Mouse (Mus musculus): ENCODE results near the gene Efcab11. TPM values are rescaled to one million over a fixed set of nuclear protein-coding genes. Genes with fewer than 3 reads are reported as not detected.

Gene Efcab11
- total and polyA plus RNA-seq, 3 experiments, result 7.9 to 12.2 (median 8.0) TPM

DNA sequence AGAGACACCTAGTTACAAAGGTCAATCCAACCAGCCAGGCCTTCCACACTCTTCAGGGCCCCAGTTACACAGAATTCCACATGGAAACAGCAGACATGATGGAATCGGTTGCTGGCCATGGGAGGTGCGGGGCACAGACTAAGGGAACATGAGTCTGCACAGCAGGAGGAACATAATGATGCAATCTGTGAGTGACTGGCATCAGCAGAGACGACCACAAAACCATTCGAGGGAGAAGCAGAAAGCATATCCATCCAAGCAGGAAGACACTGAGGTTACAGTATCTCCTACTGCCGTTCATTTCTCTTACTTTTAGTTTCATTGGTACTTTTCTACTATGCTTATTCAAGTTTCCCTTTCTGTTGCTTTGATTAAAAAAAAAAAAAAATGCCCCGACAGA lies 9.6 kb downstream of the Efcab11 start:
- dilution Hi-C loops (cut with MboI; ENCODE audit: extremely low pct_ligation_motif_present, extremely low pct_unique_long_range_greater_than_20kb, low sequenced_read_pairs) (no loop called here), in situ Hi-C loops (cut with MboI; ENCODE audit: low pct_ligation_motif_present, low pct_unique_long_range_greater_than_20kb, low sequenced_read_pairs) (loop anchor here (25.0 kb wide), 1 partner anchor 787 kb away; no protein-coding TSS in a partner anchor)
- Histone ChIP-seq H3K27me3 (replicated peaks) (no peaks in the 10 kb centered on the region), H3K4me2 (ENCODE audit: insufficient read depth, low read depth, poor library complexity, severe bottlenecking) (no peak overlapping the region; the same call in 1 of the 2 replicates), H3K27ac (ENCODE audit: insufficient read depth, low read depth) (peak overlapping the region; percentile 71; the same call in 1 of the 2 replicates), H3K79me2 (replicated peaks; ENCODE audit: control insufficient read depth, extremely low read depth, insufficient read depth, poor library complexity, severe bottlenecking) (no peaks in the 10 kb centered on the region), H3K9me3 (replicated peaks; ENCODE audit: low read length) (no peaks in the 10 kb centered on the region), H3K4me3 (replicated peaks in 1 of 3; ENCODE audit: low read depth in 2 of 3, low read length in 2 of 3, poor library complexity in 1 of 3) (no peak overlapping the region), H3K36me3 (replicated peaks in 1 of 2; ENCODE audit: control insufficient read depth in 1 of 2, insufficient read depth in 1 of 2, low read length in 1 of 2) (peaks cover 0 to 19% of the 10 kb centered on the region in 2 experiments), H3K4me1 (ENCODE audit: control insufficient read depth in 1 of 2, insufficient read depth in 2 of 2) (peaks cover 17 to 30% of the 10 kb centered on the region in 2 experiments), H3K9ac (ENCODE audit: insufficient read depth, low read depth) (peak overlapping the region; percentile 56; the same call in 1 of the 2 replicates)
- DNase-seq (ENCODE audit: extremely low read depth), result peak; percentile 91
- TF ChIP-seq CHD2 (IDR thresholded peaks at IDR 0.05; ENCODE audit: low read length), result no peak
- peak; percentile 71; the same call in 1 of the 2 replicates for TF ChIP-seq JUND (conservative IDR thresholded peaks at IDR 0.05; ENCODE audit: low read depth, low read length)
- TF ChIP-seq ZKSCAN1 (IDR thresholded peaks at IDR 0.05; ENCODE audit: borderline replicate concordance, low read depth, low read length), result no peak
- TF ChIP-seq RCOR1 (conservative IDR thresholded peaks at IDR 0.05; ENCODE audit: low read depth, low read length), result no peak
- TF ChIP-seq USF1 (IDR thresholded peaks at IDR 0.05; ENCODE audit: low read depth, low read length), result no peak
- no peak for TF ChIP-seq E2F4 (IDR thresholded peaks at IDR 0.05; ENCODE audit: insufficient replicate concordance, low read depth, low read length)
- peak; percentile 33; the same call in 1 of the 2 replicates for TF ChIP-seq MEF2A (IDR thresholded peaks at IDR 0.05; ENCODE audit: borderline replicate concordance, low read depth, low read length)
- peak; percentile 79 for TF ChIP-seq ZNF384 (IDR thresholded peaks at IDR 0.05; ENCODE audit: low read depth, low read length)
- no peak for TF ChIP-seq ZC3H11A (IDR thresholded peaks at IDR 0.05; ENCODE audit: low read depth, low read length)
- TF ChIP-seq MYC (IDR thresholded peaks at IDR 0.05; ENCODE audit: low read depth, low read length), result peak; percentile 85; the same call in 1 of the 2 replicates
- no peak; the same call in 1 of the 2 replicates for TF ChIP-seq POLR2A (IDR thresholded peaks at IDR 0.05; ENCODE audit: low read depth, low read length)
- peak; percentile 63; the same call in 1 of the 2 replicates for TF ChIP-seq TBP (conservative IDR thresholded peaks at IDR 0.05; ENCODE audit: low read depth, low read length)
- peak; percentile 33; the same call in 1 of the 2 replicates for TF ChIP-seq JUN (IDR thresholded peaks at IDR 0.05; ENCODE audit: insufficient read depth, low read depth, low read length)
- TF ChIP-seq MAX (IDR thresholded peaks at IDR 0.05; ENCODE audit: low read length), result peak; percentile 73; the same call in 1 of the 2 replicates
- TF ChIP-seq ETS1 (conservative IDR thresholded peaks at IDR 0.05; ENCODE audit: low read depth, low read length), result peak; percentile 67
- no peak for TF ChIP-seq NELFE (IDR thresholded peaks at IDR 0.05; ENCODE audit: low read depth, low read length)
- TF ChIP-seq BHLHE40 (IDR thresholded peaks at IDR 0.05; ENCODE audit: low read depth, low read length), result peak; percentile 48; the same call in 1 of the 2 replicates
- no peak for TF ChIP-seq NRF1 (IDR thresholded peaks at IDR 0.05; ENCODE audit: low read depth, low read length)
- TF ChIP-seq ELF1 (IDR thresholded peaks at IDR 0.05; ENCODE audit: low read depth, low read length), result peak; percentile 53
- no peak for TF ChIP-seq RAD21 (IDR thresholded peaks at IDR 0.05; ENCODE audit: low read depth, low read length)
- no peak for TF ChIP-seq CTCF (conservative IDR thresholded peaks at IDR 0.05 in 1 of 2, IDR thresholded peaks at IDR 0.05 in 1 of 2; ENCODE audit: low read depth in 2 of 2, low read length in 2 of 2)
- TF ChIP-seq MAZ (IDR thresholded peaks at IDR 0.05; ENCODE audit: low read depth, low read length), result no peak
- TF ChIP-seq PAX5 (IDR thresholded peaks at IDR 0.05; ENCODE audit: low read length), result no peak
- no peak for TF ChIP-seq USF2 (conservative IDR thresholded peaks at IDR 0.05; ENCODE audit: low read depth, low read length)
- no peak for TF ChIP-seq GABPA (IDR thresholded peaks at IDR 0.05; ENCODE audit: insufficient replicate concordance, low read depth, low read length)
- TF ChIP-seq ZMIZ1 (IDR thresholded peaks at IDR 0.05; ENCODE audit: low read depth, low read length), result no peak; the same call in 1 of the 2 replicates
- TF ChIP-seq HCFC1 (IDR thresholded peaks at IDR 0.05; ENCODE audit: low read depth, low read length), result peak; percentile 49
- no peak for TF ChIP-seq UBTF (IDR thresholded peaks at IDR 0.05; ENCODE audit: low read depth, low read length)
- TF ChIP-seq SMC3 (IDR thresholded peaks at IDR 0.05; ENCODE audit: low read depth, low read length), result no peak
- peak; percentile 59 for TF ChIP-seq IRF4 (IDR thresholded peaks at IDR 0.05; ENCODE audit: low read depth, low read length)
- peak; percentile 55; the same call in 1 of the 2 replicates for TF ChIP-seq TCF12 (IDR thresholded peaks at IDR 0.05; ENCODE audit: low read depth, low read length)
- TF ChIP-seq EP300 (IDR thresholded peaks at IDR 0.05; ENCODE audit: low read length), result peak; percentile 31; the same call in 1 of the 2 replicates
- TF ChIP-seq MXI1 (IDR thresholded peaks at IDR 0.05; ENCODE audit: low read depth, low read length), result no peak
- TF ChIP-seq SIN3A (IDR thresholded peaks at IDR 0.05; ENCODE audit: low read length), result no peak; the same call in 1 of the 2 replicates
